Mouse (Mus musculus) small intestine, adult 2 months (tissue): ENCODE measurements around the gene Capn12.

Experiments used
- CTCF ChIP-seq: fragments of 200-500 bp; IDR thresholded peaks from 2 replicates; pipeline ENCODE4 v1.5.1; 2012; ENCODE audit warnings: low read depth, mild to moderate bottlenecking, control low read depth, inconsistent platforms, low read length, moderate library complexity, mixed read lengths; ENCODE audit not compliant: insufficient replicate concordance, insufficient read length; ENCODE audit errors: extremely low read depth
- POLR2A ChIP-seq: fragments of 200-500 bp; IDR thresholded peaks from 2 replicates; pipeline ENCODE4 v1.6.1; 2012; ENCODE audit warnings: low read depth, mild to moderate bottlenecking, control low read depth, inconsistent platforms, low read length, moderate library complexity

- TF ChIP-seq CTCF (no peak), POLR2A (no peak)
Observed at GRCm38 (mm10) chr7:28866769-28867507, 14.3 kb upstream of the Capn12 start.
